Mouse (Mus musculus) kidney, embryonic 16.5 days (tissue): ENCODE data around the gene Vsir. TPM values are rescaled to one million over a fixed set of nuclear protein-coding genes. Genes with fewer than 3 reads are reported as not detected.

Source experiments
- ATAC-seq: fragments of 200-750 bp; cut with Nextera tagmentation; 2 replicates; pipeline ENCODE4 v1.8.0; 2017; ENCODE audit warnings: moderate TSS enrichment; ENCODE audit not compliant: low FRiP score, low TSS enrichment
- H3K27ac ChIP-seq: fragments of 300-500 bp; sonication (generic); 2 replicates; pipeline ENCODE4 v1.5.1; 2014; ENCODE audit warnings: low read length
- H3K27me3 ChIP-seq: fragments of 300-500 bp; sonication (generic); 2 replicates; pipeline ENCODE4 v1.6.1; 2014; ENCODE audit warnings: low read length, control low read depth, mixed read lengths; ENCODE audit not compliant: insufficient read depth
- H3K36me3 ChIP-seq: fragments of 300-500 bp; sonication (generic); 2 replicates; pipeline ENCODE4 v1.6.1; 2014; ENCODE audit warnings: low read length, control low read depth, mixed read lengths; ENCODE audit not compliant: insufficient read depth
- H3K4me1 ChIP-seq: fragments of 300-500 bp; sonication (generic); 2 replicates; pipeline ENCODE4 v1.6.1; 2014; ENCODE audit warnings: low read length, control low read depth, mixed read lengths; ENCODE audit not compliant: insufficient read depth
- H3K4me2 ChIP-seq: fragments of 300-500 bp; sonication (generic); replicated peaks from 2 replicates; pipeline ENCODE4 v1.6.1; 2014; ENCODE audit warnings: low read depth, low read length
- H3K4me3 ChIP-seq: fragments of 300-500 bp; sonication (generic); 2 replicates; pipeline ENCODE4 v1.5.1; 2014; ENCODE audit warnings: mild to moderate bottlenecking, low read length
- H3K9ac ChIP-seq: fragments of 300-500 bp; sonication (generic); replicated peaks from 2 replicates; pipeline ENCODE4 v1.6.1; 2014; ENCODE audit warnings: low read length
- H3K9me3 ChIP-seq: fragments of 300-500 bp; sonication (generic); 2 replicates; pipeline ENCODE4 v1.6.1; 2016; ENCODE audit warnings: low read length, control low read depth
- WGBS: fragments of 180-500 bp; shearing (Covaris S2); extraction: QIAGEN DNeasy Blood & Tissue Kit; methylation state at CpG from one replicate; pipeline ENCODE4 v1.1.7; 2014; 5-methylcytosine and 5-hydroxymethylcytosine counted together
- polyA plus RNA-seq: library from polyadenylated mRNA; unstranded; fragments of >200 nt; fragmentation: Nextera tagmentation; extraction: Ambion mirVana; gene quantifications from 2 replicates; pipeline ENCODE4 v1.2.1, GENCODE M21; 2015

Gene Vsir
- polyA plus RNA-seq, 1 experiment from 2014 or later, result 4.2 TPM

GRCm38 (mm10) chr10:60418137-60418536 lies 71.5 kb downstream of the Vsir start:
- no peak for ATAC-seq

GRCm38 (mm10) chr10:60419624-60420023 lies 73.0 kb downstream of the Vsir start:
- no peaks in the 10 kb centered on the region for H3K4me1 ChIP-seq
- no peaks in the 10 kb centered on the region for H3K9me3 ChIP-seq
- H3K36me3 ChIP-seq, result no peaks in the 10 kb centered on the region
- 32% methylated on average over 4 of the region's 4 CpGs for WGBS
- no peak for ATAC-seq
- no peak overlapping the region for H3K4me3 ChIP-seq
- H3K9ac ChIP-seq, result no peak overlapping the region
- H3K27me3 ChIP-seq, result no peaks in the 10 kb centered on the region
- H3K4me2 ChIP-seq, result no peak overlapping the region
- no peak overlapping the region for H3K27ac ChIP-seq

More at GRCm38 (mm10) chr10:60418137-60418536, 71.5 kb downstream of the Vsir start:
- Histone ChIP-seq H3K27me3 (no peaks in the 10 kb centered on the region), H3K36me3 (no peaks in the 10 kb centered on the region), H3K27ac (no peak overlapping the region), H3K9me3 (no peaks in the 10 kb centered on the region), H3K4me3 (no peak overlapping the region), H3K9ac (no peak overlapping the region), H3K4me1 (no peaks in the 10 kb centered on the region), H3K4me2 (no peak overlapping the region)
- 12% methylated on average over 3 of the region's 3 CpGs for WGBS

Other genes starting within 250 kb of the Vsir start
- 47.1 and 56.8 TPM in 2 replicates for gene Spock2, start 240.6 kb upstream of the Vsir start, polyA plus RNA-seq
- gene Chst3, start 127.6 kb upstream of the Vsir start, polyA plus RNA-seq, result 2.1 and 2.2 TPM in 2 replicates
- gene Psap, start 69.2 kb upstream of the Vsir start, polyA plus RNA-seq, result 145 and 166 TPM in 2 replicates
- 0.40 and 0.81 TPM in 2 replicates for gene Gm17455, start 52.9 kb downstream of the Vsir start, polyA plus RNA-seq